Mouse (Mus musculus) neural tube, embryonic 13.5 days (tissue): ENCODE data around the gene Spata7. TPM values are rescaled to one million over a fixed set of nuclear protein-coding genes. Genes with fewer than 3 reads are reported as not detected.

ENCODE experiments used
- ATAC-seq: fragments of 200-750 bp; cut with Nextera tagmentation; 2 replicates; pipeline ENCODE4 v1.8.0; 2017; ENCODE audit warnings: low read depth, mild to moderate bottlenecking, moderate TSS enrichment, moderate library complexity
- H3K27ac ChIP-seq: fragments of 300-500 bp; sonication (generic); replicated peaks from 2 replicates; pipeline ENCODE4 v1.5.1; 2015; ENCODE audit warnings: moderate library complexity, mild to moderate bottlenecking, inconsistent platforms
- H3K27me3 ChIP-seq: fragments of 300-500 bp; sonication (generic); 2 replicates; pipeline ENCODE4 v1.6.1; 2015; ENCODE audit warnings: mild to moderate bottlenecking, inconsistent platforms
- H3K36me3 ChIP-seq: fragments of 300-500 bp; sonication (generic); 2 replicates; pipeline ENCODE4 v1.6.1; 2015; ENCODE audit warnings: mild to moderate bottlenecking, inconsistent platforms
- H3K4me1 ChIP-seq: fragments of 300-500 bp; sonication (generic); replicated peaks from 2 replicates; pipeline ENCODE4 v1.6.1; 2015; ENCODE audit warnings: inconsistent platforms
- H3K4me2 ChIP-seq: fragments of 300-500 bp; sonication (generic); 2 replicates; pipeline ENCODE4 v1.6.1; 2015; ENCODE audit warnings: inconsistent platforms, mild to moderate bottlenecking, moderate library complexity
- H3K4me3 ChIP-seq: fragments of 300-500 bp; sonication (generic); 2 replicates; pipeline ENCODE4 v1.5.1; 2015; ENCODE audit warnings: mild to moderate bottlenecking, inconsistent platforms
- H3K9ac ChIP-seq: fragments of 300-500 bp; sonication (generic); 2 replicates; pipeline ENCODE4 v1.6.1; 2015; ENCODE audit warnings: moderate library complexity, mild to moderate bottlenecking, inconsistent platforms
- H3K9me3 ChIP-seq: fragments of 300-500 bp; sonication (generic); 2 replicates; pipeline ENCODE4 v1.6.1; 2016; ENCODE audit warnings: inconsistent platforms
- WGBS: fragments of 180-500 bp; shearing (Covaris S2); methylation state at CpG from one replicate; pipeline ENCODE4 v1.1.7; 2015; 5-methylcytosine and 5-hydroxymethylcytosine counted together
- polyA plus RNA-seq: library from polyadenylated mRNA; unstranded; fragments of >200 nt; fragmentation: Nextera tagmentation; extraction: Ambion mirVana; gene quantifications from 2 replicates; pipeline ENCODE4 v1.2.1, GENCODE M21; 2015

Spata7 gene
- polyA plus RNA-seq: 27.6 and 31.2 TPM in 2 replicates

DNA sequence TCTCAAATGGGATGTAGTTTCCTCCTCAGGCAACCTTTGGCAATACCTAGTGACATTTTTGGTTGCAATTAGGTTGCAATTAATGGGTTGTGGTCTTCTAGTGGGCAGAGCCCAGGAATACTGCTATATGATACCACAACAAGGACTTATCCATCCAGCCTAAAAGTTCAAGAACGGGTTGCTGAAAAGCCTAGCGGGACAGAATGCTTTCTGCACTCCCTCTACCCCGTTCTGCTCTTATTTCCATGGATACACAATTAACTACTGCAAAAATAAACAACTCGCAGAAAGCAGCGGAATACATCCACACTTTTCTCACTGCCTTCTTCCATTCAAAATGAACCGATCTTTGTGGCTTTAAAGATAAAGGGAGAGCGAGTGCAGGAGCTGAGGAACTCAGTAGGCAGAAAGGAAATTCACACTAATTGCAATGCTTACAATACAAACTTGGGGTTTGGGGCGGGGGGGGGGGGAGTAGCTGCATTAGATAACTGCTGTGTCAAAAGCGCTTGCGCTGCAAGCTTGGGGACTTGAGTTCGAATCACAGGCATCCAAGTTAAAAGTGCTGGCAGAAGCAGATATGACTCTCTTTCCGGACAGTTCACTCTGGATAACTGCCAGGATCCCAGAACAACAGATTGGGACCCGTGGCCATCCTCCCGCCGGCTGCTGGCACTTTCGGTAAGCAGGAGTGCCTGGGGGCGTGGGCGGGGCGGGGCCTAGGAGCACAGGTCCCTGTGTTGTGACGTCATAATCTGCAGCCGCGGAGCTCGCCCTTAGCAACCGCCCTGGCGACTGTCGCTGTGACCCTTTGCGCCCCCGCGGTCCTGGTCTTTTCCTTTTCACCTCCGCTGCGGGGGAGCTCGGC lies at the start of gene Spata7:
Gene Spata7 (plus strand): TSS at position 766 of the 868 bp plus-strand sequence.
- ATAC-seq: peak; percentile 91
- Histone ChIP-seq H3K27ac (peak within 1 kb of the TSS; percentile 75), H3K27me3 (no peaks in the 10 kb centered on the region), H3K36me3 (peaks cover 6% of the 10 kb centered on the region; the same call in 1 of the 2 replicates), H3K4me3 (peak within 1 kb of the TSS; percentile 84), H3K9me3 (no peaks in the 10 kb centered on the region; the same call in 1 of the 2 replicates), H3K9ac (peak within 1 kb of the TSS; percentile 80), H3K4me1 (peaks cover 17% of the 10 kb centered on the region), H3K4me2 (peak within 1 kb of the TSS; percentile 67)
- 5% methylated on average over 32 of the region's 32 CpGs for WGBS

DNA sequence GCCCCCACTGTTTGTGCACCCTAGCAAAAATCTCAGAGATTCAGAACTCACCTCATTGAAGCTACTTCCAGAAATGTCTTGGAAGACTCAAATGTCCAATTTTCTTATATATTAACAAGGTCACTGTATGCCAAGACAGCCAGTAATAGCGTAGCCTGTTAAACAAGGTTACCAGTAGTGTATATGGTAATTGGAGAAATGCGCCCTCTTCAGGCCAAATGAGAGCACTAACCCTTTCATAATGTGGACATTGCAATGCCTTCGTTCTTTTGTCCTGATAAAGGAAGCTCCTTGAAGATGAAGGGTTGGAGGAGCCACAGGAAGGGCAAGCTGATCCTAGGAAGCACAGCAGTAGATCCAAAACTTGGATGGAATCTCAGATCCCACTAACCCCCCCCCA lies 42.7 kb upstream of the Spata7 start:
- H3K4me3 ChIP-seq: no peak overlapping the region
- no peaks in the 10 kb centered on the region for H3K9me3 ChIP-seq
- no peaks in the 10 kb centered on the region for H3K36me3 ChIP-seq
- no peaks in the 10 kb centered on the region for H3K27me3 ChIP-seq
- ATAC-seq: no peak
- WGBS: 37% methylated on average over 3 of the region's 3 CpGs
- no peak overlapping the region for H3K4me2 ChIP-seq
- H3K27ac ChIP-seq: no peak overlapping the region
- no peak overlapping the region for H3K9ac ChIP-seq
- H3K4me1 ChIP-seq: no peaks in the 10 kb centered on the region

DNA sequence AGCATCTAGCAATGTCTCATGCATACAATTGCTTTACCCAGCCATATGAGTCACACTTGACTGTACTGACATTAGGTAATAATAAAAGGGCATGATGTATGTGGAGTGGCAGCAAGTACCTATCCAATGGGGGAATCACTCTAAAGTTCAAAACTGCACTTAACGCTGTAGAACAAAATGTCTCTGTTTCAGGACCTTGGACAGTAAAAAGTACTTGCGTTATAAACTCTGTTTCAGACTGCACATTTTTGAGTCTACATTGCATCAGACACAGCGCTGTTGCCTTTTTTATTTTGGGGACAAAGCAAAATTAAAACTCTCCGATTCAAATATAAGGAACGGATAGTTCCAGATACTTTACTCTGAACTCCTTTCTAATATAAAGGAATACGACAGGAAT lies 39.4 kb upstream of the Spata7 start:
- Histone ChIP-seq H3K27ac (no peak overlapping the region), H3K36me3 (no peaks in the 10 kb centered on the region), H3K4me2 (no peak overlapping the region), H3K27me3 (no peaks in the 10 kb centered on the region), H3K9me3 (peaks cover 11% of the 10 kb centered on the region), H3K4me1 (no peaks in the 10 kb centered on the region), H3K9ac (no peak overlapping the region), H3K4me3 (no peak overlapping the region)
- no peak for ATAC-seq
- WGBS: 75% methylated on average over 6 of the region's 6 CpGs

DNA sequence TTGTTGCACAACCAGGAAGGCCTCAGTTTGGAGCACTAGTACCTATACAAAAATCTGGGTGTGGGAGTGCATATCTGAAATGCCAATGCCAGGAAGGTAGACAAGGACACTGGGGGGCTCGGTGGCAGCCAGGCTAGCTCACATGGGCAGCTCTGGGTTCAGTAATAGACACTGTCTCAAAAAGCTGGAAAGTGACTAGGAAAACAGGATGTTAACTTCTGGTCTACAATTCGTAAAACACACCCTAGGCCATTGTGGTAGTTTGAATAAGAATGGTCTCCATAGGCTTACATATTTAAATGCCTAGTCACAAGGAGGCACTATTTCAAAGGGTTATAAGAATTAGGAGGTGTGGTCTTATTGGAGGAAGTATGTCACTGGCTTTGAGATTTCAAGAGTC lies 36.9 kb upstream of the Spata7 start:
- no peaks in the 10 kb centered on the region for H3K27me3 ChIP-seq
- H3K4me2 ChIP-seq: no peak overlapping the region
- H3K4me3 ChIP-seq: no peak overlapping the region
- no peak overlapping the region for H3K9ac ChIP-seq
- no peaks in the 10 kb centered on the region for H3K36me3 ChIP-seq
- H3K27ac ChIP-seq: no peak overlapping the region
- H3K9me3 ChIP-seq: peaks cover 11% of the 10 kb centered on the region
- 89% methylated on average over 2 of the region's 2 CpGs for WGBS
- no peaks in the 10 kb centered on the region for H3K4me1 ChIP-seq
- ATAC-seq: no peak

DNA sequence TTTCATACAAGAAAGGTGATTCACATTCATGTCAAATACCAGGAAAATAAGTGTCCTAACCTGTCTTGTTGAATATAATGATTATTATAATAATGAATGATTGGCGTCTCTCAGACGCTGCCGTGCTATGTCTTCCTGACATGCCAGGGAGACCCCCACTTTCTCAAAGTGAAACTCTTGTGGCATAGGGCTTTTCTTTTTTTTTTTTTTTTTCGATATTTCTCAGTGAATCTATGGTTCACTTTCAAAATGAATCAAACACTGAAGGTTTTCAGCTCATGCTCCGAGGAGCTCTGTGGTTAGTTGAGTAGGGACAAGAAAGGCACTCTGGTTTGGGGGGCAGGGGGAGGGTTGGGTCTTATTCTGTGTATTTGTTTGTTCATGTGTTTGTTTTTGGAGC lies 27.1 kb upstream of the Spata7 start:
- no peak for ATAC-seq
- H3K9ac ChIP-seq: no peak overlapping the region
- no peak overlapping the region for H3K4me3 ChIP-seq
- H3K4me2 ChIP-seq: no peak overlapping the region
- no peaks in the 10 kb centered on the region for H3K4me1 ChIP-seq
- no peaks in the 10 kb centered on the region for H3K27me3 ChIP-seq
- H3K9me3 ChIP-seq: peaks cover 14% of the 10 kb centered on the region; the same call in 1 of the 2 replicates
- WGBS: 90% methylated on average over 5 of the region's 5 CpGs
- H3K36me3 ChIP-seq: no peaks in the 10 kb centered on the region
- H3K27ac ChIP-seq: no peak overlapping the region

DNA sequence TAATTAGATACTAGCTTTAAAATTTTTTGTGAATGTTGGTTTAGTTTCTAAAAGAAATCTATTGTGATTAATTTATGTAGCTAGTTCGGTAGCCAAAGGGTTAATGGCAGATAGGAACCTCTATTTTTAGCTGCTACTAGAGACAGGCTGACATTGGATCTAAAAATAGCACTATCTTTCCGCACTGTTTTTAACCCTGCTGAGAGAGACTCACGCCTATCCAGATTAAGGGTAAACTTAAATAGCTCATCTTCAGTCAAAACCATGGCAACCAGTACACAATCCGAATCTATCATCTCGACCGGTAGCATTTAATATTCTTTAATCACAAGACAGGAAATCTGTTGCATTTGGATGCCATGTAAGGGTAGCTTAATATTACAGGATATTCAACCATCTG lies 25.8 kb upstream of the Spata7 start:
- H3K9me3 ChIP-seq: peaks cover 11% of the 10 kb centered on the region; the same call in 1 of the 2 replicates
- 61% methylated on average over 6 of the region's 6 CpGs for WGBS

DNA sequence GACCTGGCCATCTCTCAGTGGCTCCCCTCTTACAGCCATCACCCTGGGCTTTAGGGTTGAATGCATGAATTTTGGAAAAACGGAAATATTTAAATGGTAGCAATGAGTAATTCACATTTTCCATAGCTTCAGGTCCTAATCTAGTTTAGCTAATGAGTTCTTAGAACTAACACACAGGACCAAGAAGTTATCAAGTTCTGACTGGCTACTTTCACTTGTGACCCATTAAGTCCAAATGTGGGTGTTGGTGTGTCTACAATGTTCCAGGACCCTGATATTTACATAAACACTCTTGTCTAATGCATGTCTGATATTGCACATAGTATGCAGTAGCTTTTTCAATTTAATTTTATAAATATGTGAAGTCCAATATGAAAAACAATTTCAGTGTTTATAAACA lies 22.7 kb upstream of the Spata7 start:
- Histone ChIP-seq H3K4me2 (no peak overlapping the region), H3K36me3 (no peaks in the 10 kb centered on the region), H3K27me3 (no peaks in the 10 kb centered on the region), H3K4me3 (no peak overlapping the region), H3K27ac (no peak overlapping the region), H3K9ac (no peak overlapping the region), H3K4me1 (no peaks in the 10 kb centered on the region), H3K9me3 (no peaks in the 10 kb centered on the region)
- ATAC-seq: no peak
- 81% methylated on average over 1 of the region's 1 CpGs for WGBS

More for the DNA sequence above, 25.8 kb upstream of the Spata7 start:
- H3K27me3 ChIP-seq: no peaks in the 10 kb centered on the region
- no peak overlapping the region for H3K27ac ChIP-seq
- no peak for ATAC-seq
- no peaks in the 10 kb centered on the region for H3K4me1 ChIP-seq
- H3K4me2 ChIP-seq: no peak overlapping the region
- no peak overlapping the region for H3K4me3 ChIP-seq
- H3K9ac ChIP-seq: no peak overlapping the region
- no peaks in the 10 kb centered on the region for H3K36me3 ChIP-seq

DNA sequence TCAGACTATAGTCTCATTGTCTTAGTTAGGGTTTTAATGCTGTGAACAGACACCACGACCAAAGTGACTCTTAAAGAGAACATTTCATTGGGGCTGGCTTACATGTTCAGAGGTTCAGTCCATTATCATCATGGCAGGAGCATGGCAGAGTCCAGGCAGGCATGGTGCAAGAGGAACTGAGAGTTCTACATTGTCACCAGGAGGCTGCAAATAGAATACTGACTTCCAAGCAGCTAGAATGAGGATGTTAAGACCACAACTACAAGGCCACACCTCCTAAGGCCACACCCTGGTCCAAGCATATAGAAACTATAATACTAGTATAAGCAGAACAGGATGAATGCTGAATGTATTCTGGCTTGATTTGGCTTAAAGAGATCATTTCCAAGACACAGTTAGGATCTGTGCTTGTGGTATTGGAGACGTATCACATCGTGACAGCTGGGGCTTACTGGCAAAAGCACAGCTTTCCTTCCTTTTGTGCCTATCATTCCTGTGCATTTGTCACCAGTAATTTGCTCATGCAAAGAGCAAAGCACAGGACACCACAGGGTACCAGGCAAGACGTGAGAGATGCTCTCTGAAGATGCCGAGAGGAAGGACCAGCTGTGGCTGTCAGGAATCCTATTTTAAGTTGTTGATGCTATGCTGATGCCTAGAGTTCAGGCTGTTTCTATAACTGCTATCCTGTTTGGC lies 21.2 kb upstream of the Spata7 start:
- Histone ChIP-seq H3K4me2 (no peak overlapping the region), H3K9me3 (no peaks in the 10 kb centered on the region), H3K4me3 (no peak overlapping the region), H3K27ac (no peak overlapping the region), H3K36me3 (no peaks in the 10 kb centered on the region), H3K4me1 (no peaks in the 10 kb centered on the region), H3K9ac (no peak overlapping the region), H3K27me3 (no peaks in the 10 kb centered on the region)
- no peak for ATAC-seq
- 64% methylated on average over 5 of the region's 5 CpGs for WGBS

DNA sequence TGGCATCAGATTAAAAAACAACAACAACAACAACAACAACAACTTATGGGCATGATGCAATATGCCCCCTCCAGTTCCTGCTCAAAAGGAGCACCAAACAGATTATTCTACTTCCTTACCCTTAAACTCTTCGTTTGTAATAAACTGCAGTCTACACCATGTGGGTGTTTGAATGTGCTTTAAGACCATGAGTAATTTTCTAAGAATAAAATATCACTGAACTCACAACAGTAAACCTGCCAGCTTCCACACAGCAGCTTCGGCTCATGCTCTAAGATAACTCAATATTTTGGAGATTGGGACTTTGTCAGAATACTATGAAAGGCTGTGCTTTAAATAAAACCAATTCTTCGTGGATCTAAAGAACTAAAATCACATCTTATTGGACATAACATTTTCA lies 17.6 kb upstream of the Spata7 start:
- Histone ChIP-seq H3K9me3 (no peaks in the 10 kb centered on the region), H3K9ac (no peak overlapping the region), H3K27ac (no peak overlapping the region), H3K36me3 (no peaks in the 10 kb centered on the region), H3K4me1 (peaks cover 6% of the 10 kb centered on the region; the same call in 1 of the 2 replicates), H3K4me3 (no peak overlapping the region), H3K4me2 (no peak overlapping the region), H3K27me3 (no peaks in the 10 kb centered on the region)
- ATAC-seq: no peak
- WGBS: 68% methylated on average over 3 of the region's 3 CpGs

DNA sequence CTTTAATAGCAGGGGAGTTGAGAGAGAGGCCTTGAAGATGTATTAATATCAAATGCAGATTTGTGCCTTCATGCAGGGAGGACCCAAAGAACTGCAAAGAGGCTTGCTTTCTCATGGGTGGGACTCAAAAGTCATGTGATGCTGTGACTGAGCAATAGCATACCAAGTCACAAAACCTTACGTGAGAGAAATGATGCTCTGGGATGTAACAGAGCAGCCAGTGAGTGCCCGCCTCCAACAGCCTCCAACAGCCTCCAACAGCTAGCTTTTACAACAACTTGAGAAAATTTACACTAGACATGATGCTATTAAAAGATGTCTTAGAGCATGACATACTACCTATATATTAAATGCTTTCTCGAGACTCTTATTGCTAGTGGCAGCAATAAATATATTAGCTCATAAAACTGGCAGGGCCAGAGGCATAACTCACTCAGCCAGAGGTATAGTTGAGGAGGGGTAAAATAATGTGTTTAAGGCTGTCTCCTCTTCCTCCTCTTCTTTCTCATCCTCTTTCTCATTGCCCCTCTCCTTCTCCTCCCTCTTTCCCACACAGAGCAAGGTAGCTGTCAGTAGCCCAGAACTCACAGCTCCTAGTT lies 12.9 kb upstream of the Spata7 start:
- Histone ChIP-seq H3K4me1 (peaks cover 12% of the 10 kb centered on the region), H3K4me3 (no peak overlapping the region), H3K4me2 (no peak overlapping the region), H3K9me3 (no peaks in the 10 kb centered on the region), H3K9ac (no peak overlapping the region), H3K27me3 (no peaks in the 10 kb centered on the region), H3K36me3 (no peaks in the 10 kb centered on the region), H3K27ac (peak overlapping the region; percentile 71)
- WGBS: 47% methylated on average over 3 of the region's 3 CpGs
- ATAC-seq: peak; percentile 72; the same call in 1 of the 2 replicates

DNA sequence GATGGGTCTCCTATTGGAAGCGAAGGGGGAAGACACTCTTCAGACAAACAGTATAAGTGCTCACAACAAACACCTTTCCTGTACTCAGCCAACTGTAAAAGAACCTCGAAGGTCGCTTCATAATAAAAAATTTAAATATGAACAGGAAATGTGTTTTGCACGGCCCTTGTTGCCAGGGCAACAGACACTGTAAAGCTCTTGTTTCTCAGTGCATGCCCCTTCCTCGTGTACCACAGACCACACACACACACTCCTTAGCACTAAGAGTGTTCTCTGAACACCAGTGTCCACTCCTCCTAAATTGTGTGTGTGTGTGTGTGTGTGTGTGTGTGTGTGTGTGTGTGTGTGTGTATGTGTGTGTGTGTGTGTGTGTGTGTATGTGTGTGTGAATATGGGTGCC lies 12.2 kb upstream of the Spata7 start:
- H3K9me3 ChIP-seq: no peaks in the 10 kb centered on the region
- no peak overlapping the region for H3K4me2 ChIP-seq
- 0 out of 2 replicates have a peak overlapping the region, but pooled peaks have one; percentile 71 for H3K27ac ChIP-seq
- H3K36me3 ChIP-seq: no peaks in the 10 kb centered on the region
- no peaks in the 10 kb centered on the region for H3K27me3 ChIP-seq
- WGBS: 22% methylated on average over 5 of the region's 5 CpGs
- peak; percentile 41; the same call in 1 of the 2 replicates for ATAC-seq
- H3K4me3 ChIP-seq: no peak overlapping the region
- no peak overlapping the region for H3K9ac ChIP-seq
- peaks cover 12% of the 10 kb centered on the region for H3K4me1 ChIP-seq

DNA sequence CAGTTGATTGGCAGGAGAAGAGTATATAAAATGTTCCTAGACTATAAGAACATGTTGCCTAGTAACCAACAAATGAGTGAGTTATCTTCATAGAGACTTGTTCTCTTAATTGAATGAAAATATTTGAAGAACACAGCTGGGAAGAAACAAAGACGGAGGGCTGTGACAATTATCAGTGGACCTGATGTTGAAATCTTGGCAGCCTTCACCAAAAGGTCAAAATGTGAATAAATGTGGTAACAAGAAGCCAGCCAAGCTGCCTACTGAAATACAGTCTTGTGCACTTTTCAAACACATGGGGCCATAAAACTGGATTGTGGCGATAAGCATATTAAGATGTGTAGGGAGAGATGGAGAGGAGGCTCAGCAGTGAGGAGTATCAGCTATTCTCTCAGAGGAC lies 8.5 kb upstream of the Spata7 start:
- H3K4me2 ChIP-seq: no peak overlapping the region
- ATAC-seq: no peak
- H3K27me3 ChIP-seq: no peaks in the 10 kb centered on the region
- H3K9ac ChIP-seq: no peak overlapping the region
- no peak overlapping the region for H3K4me3 ChIP-seq
- peaks cover 12% of the 10 kb centered on the region for H3K4me1 ChIP-seq
- 62% methylated on average over 2 of the region's 2 CpGs for WGBS
- no peaks in the 10 kb centered on the region for H3K9me3 ChIP-seq
- no peaks in the 10 kb centered on the region for H3K36me3 ChIP-seq
- H3K27ac ChIP-seq: no peak overlapping the region
